Mouse (Mus musculus): Measurements from ENCODE around the gene Krt86. TPM values are rescaled to one million over a fixed set of nuclear protein-coding genes. Genes with fewer than 3 reads are reported as not detected.
"Not testable (repeated sequence)": the region's sequence is repeated elsewhere in the genome, so short reads cannot be mapped to it uniquely, and the experiment has no call there.

Krt86 gene
- total and polyA plus RNA-seq, 2 experiments: not detected

- no peak for DNase-seq (ENCODE audit: extremely low read depth, low read depth, low spot score)
- 53% methylated on average over 1 of the region's 1 CpGs for WGBS
- H3K4me3 ChIP-seq (ENCODE audit: insufficient read depth, low read depth, low read length): no peak overlapping the region
These were observed 20.9 kb downstream of the Krt86 start for GRCm38 (mm10) chr15:101494203-101494602.

DNA sequence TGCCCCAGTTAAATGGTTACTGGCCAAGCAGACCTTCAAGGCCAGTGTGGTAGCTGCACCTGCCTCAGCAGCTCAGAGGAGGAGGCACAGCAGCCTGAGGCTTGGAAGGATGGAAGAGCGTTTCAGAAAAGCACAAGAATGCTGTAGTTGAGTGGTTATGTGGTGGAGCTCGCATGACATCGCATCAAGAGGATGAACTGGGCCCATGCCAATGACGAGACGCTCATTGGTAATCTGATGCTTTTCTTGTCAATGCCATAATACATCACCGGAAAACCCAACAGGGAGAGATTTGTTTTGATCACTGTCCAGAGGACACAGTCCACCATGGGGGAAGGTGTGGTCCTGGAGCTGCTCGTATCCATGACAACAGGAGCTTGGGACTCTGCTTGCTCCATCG is 22.0 kb downstream of the Krt86 start:
- H3K9ac ChIP-seq (ENCODE audit: low read depth, low read length): no peak overlapping the region
- no peaks in the 10 kb centered on the region for H3K27me3 ChIP-seq (ENCODE audit: control insufficient read depth, insufficient read depth, low read length)
- WGBS: 61% methylated on average over 8 of the region's 8 CpGs
- no peak overlapping the region for H3K4me3 ChIP-seq (ENCODE audit: insufficient read depth, low read depth, low read length)
- H3K27ac ChIP-seq (replicated peaks; ENCODE audit: insufficient read depth, low read depth, low read length): no peak overlapping the region
- no peaks in the 10 kb centered on the region for H3K36me3 ChIP-seq (ENCODE audit: control insufficient read depth, insufficient read depth, low read length)
- no peaks in the 10 kb centered on the region for H3K4me1 ChIP-seq (ENCODE audit: control insufficient read depth, insufficient read depth, low read length)
- H3K79me2 ChIP-seq (ENCODE audit: control insufficient read depth, insufficient read depth, low read length): no peaks in the 10 kb centered on the region
- peak; percentile 29 for DNase-seq (ENCODE audit: extremely low read depth, low read depth, low spot score)
- TF ChIP-seq CTCF (IDR thresholded peaks at IDR 0.05; ENCODE audit: low read depth, low read length) (no peak), POLR2A (IDR thresholded peaks at IDR 0.05; ENCODE audit: extremely low read depth, insufficient read depth, low read length) (no peak)

More at GRCm38 (mm10) chr15:101494203-101494602, 20.9 kb downstream of the Krt86 start:
- no peaks in the 10 kb centered on the region for H3K36me3 ChIP-seq (ENCODE audit: control insufficient read depth, insufficient read depth, low read length)
- no peak for TF ChIP-seq CTCF (IDR thresholded peaks at IDR 0.05; ENCODE audit: low read depth, low read length)
- H3K27me3 ChIP-seq (ENCODE audit: control insufficient read depth, insufficient read depth, low read length): no peaks in the 10 kb centered on the region
- no peak overlapping the region for H3K27ac ChIP-seq (replicated peaks; ENCODE audit: insufficient read depth, low read depth, low read length)
- H3K79me2 ChIP-seq (ENCODE audit: control insufficient read depth, insufficient read depth, low read length): no peaks in the 10 kb centered on the region
- H3K4me1 ChIP-seq (ENCODE audit: control insufficient read depth, insufficient read depth, low read length): no peaks in the 10 kb centered on the region
- no peak overlapping the region for H3K9ac ChIP-seq (ENCODE audit: low read depth, low read length)

DNA sequence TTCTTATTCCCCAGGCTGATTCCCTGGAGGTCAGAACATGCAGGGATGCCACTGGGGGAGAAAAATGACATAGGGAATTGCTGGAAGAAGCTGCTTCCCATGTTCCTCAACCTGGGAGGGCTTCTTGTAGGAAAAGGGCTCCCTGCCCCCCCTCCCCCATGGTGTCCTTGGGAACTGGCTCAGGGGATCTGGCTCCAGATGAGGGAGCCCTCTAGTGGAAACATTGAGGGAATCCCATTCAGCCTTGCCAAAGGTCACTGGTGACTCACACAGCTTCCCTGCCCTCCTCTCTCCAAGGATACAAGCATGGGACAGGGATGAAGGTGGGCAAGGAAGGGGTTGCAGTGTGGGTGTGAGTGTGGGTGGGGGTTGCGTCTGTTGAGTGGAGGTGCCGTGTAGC is 23.9 kb downstream of the Krt86 start:
- WGBS: 76% methylated on average over 2 of the region's 2 CpGs
- H3K4me3 ChIP-seq (ENCODE audit: insufficient read depth, low read depth, low read length): no peak overlapping the region
- peak; percentile 30 for DNase-seq (ENCODE audit: extremely low read depth, low read depth, low spot score)

GRCm38 (mm10) chr15:101506896-101507758 is 33.8 kb downstream of the Krt86 start:
- no peak for DNase-seq (ENCODE audit: extremely low read depth, low read depth, low spot score)
- no peak overlapping the region for H3K27ac ChIP-seq (replicated peaks; ENCODE audit: insufficient read depth, low read depth, low read length)
- no peak overlapping the region for H3K4me3 ChIP-seq (ENCODE audit: insufficient read depth, low read depth, low read length)
- TF ChIP-seq CTCF (IDR thresholded peaks at IDR 0.05; ENCODE audit: low read depth, low read length): no peak
- TF ChIP-seq POLR2A (IDR thresholded peaks at IDR 0.05; ENCODE audit: extremely low read depth, insufficient read depth, low read length): no peak
- no peak overlapping the region for H3K9ac ChIP-seq (ENCODE audit: low read depth, low read length)
- H3K27me3 ChIP-seq (ENCODE audit: control insufficient read depth, insufficient read depth, low read length): no peaks in the 10 kb centered on the region
- no peaks in the 10 kb centered on the region for H3K79me2 ChIP-seq (ENCODE audit: control insufficient read depth, insufficient read depth, low read length)
- 37% methylated on average over 14 of the region's 14 CpGs for WGBS
- no peaks in the 10 kb centered on the region for H3K4me1 ChIP-seq (ENCODE audit: control insufficient read depth, insufficient read depth, low read length)
- no peaks in the 10 kb centered on the region for H3K36me3 ChIP-seq (ENCODE audit: control insufficient read depth, insufficient read depth, low read length)

More for the DNA sequence above, 23.9 kb downstream of the Krt86 start:
- H3K27ac ChIP-seq (replicated peaks; ENCODE audit: insufficient read depth, low read depth, low read length): no peak overlapping the region
- no peaks in the 10 kb centered on the region for H3K4me1 ChIP-seq (ENCODE audit: control insufficient read depth, insufficient read depth, low read length)
- no peaks in the 10 kb centered on the region for H3K79me2 ChIP-seq (ENCODE audit: control insufficient read depth, insufficient read depth, low read length)
- H3K27me3 ChIP-seq (ENCODE audit: control insufficient read depth, insufficient read depth, low read length): no peaks in the 10 kb centered on the region
- no peaks in the 10 kb centered on the region for H3K36me3 ChIP-seq (ENCODE audit: control insufficient read depth, insufficient read depth, low read length)
- peak; percentile 58 for TF ChIP-seq CTCF (IDR thresholded peaks at IDR 0.05; ENCODE audit: low read depth, low read length)
- TF ChIP-seq POLR2A (IDR thresholded peaks at IDR 0.05; ENCODE audit: extremely low read depth, insufficient read depth, low read length): no peak
- H3K9ac ChIP-seq (ENCODE audit: low read depth, low read length): no peak overlapping the region

GRCm38 (mm10) chr15:101508247-101508646 is 35.0 kb downstream of the Krt86 start:
- TF ChIP-seq POLR2A (IDR thresholded peaks at IDR 0.05; ENCODE audit: extremely low read depth, insufficient read depth, low read length) (no peak), CTCF (IDR thresholded peaks at IDR 0.05; ENCODE audit: low read depth, low read length) (no peak)
- Histone ChIP-seq H3K4me1 (ENCODE audit: control insufficient read depth, insufficient read depth, low read length) (no peaks in the 10 kb centered on the region), H3K27me3 (ENCODE audit: control insufficient read depth, insufficient read depth, low read length) (no peaks in the 10 kb centered on the region), H3K79me2 (ENCODE audit: control insufficient read depth, insufficient read depth, low read length) (no peaks in the 10 kb centered on the region), H3K9ac (ENCODE audit: low read depth, low read length) (no peak overlapping the region), H3K36me3 (ENCODE audit: control insufficient read depth, insufficient read depth, low read length) (no peaks in the 10 kb centered on the region), H3K27ac (replicated peaks; ENCODE audit: insufficient read depth, low read depth, low read length) (no peak overlapping the region), H3K4me3 (ENCODE audit: insufficient read depth, low read depth, low read length) (no peak overlapping the region)
- 70% methylated on average over 9 of the region's 9 CpGs for WGBS
- DNase-seq (ENCODE audit: extremely low read depth, low read depth, low spot score): no peak

- H3K36me3 ChIP-seq (ENCODE audit: control insufficient read depth, insufficient read depth, low read length); H3K4me3 ChIP-seq (ENCODE audit: insufficient read depth, low read depth, low read length); DNase-seq (ENCODE audit: extremely low read depth, low read depth, low spot score); H3K79me2 ChIP-seq (ENCODE audit: control insufficient read depth, insufficient read depth, low read length); H3K9ac ChIP-seq (ENCODE audit: low read depth, low read length); H3K27ac ChIP-seq (replicated peaks; ENCODE audit: insufficient read depth, low read depth, low read length); H3K27me3 ChIP-seq (ENCODE audit: control insufficient read depth, insufficient read depth, low read length); H3K4me1 ChIP-seq (ENCODE audit: control insufficient read depth, insufficient read depth, low read length): not testable (repeated sequence)
- WGBS: 66% methylated on average over 2 of the region's 2 CpGs
These were observed 43.9 kb downstream of the Krt86 start, which contains the start of gene Gm49425 for GRCm38 (mm10) chr15:101517161-101517560. Gm49425 (minus strand) TSS chr15:101517261.

Measured in liver, adult 2 months (tissue).